Mouse (Mus musculus) forebrain, embryonic 10.5 days (tissue): ENCODE results near the gene Ppm1l. TPM values are rescaled to one million over a fixed set of nuclear protein-coding genes. Genes with fewer than 3 reads are reported as not detected.

Experiments used
- polyA plus RNA-seq: library from polyadenylated mRNA; unstranded; fragments of >200 nt; fragmentation: Nextera tagmentation; extraction: Ambion mirVana; gene quantifications from 2 replicates; pipeline ENCODE4 v1.2.1, GENCODE M21; 2016

The Ppm1l gene
- polyA plus RNA-seq, 1 experiment from 2014 or later, result 9.8 TPM

Other genes with a start within 250 kb of the Ppm1l start
- gene Kpna4, start 189.7 kb upstream of the Ppm1l start, polyA plus RNA-seq, result 37.0 and 39.8 TPM in 2 replicates
- not detected in 2 replicates for gene Arl14, start 94.4 kb upstream of the Ppm1l start, polyA plus RNA-seq